26 mouse cellular contexts compared by ENCODE assay signal in the genomic region with DNA sequence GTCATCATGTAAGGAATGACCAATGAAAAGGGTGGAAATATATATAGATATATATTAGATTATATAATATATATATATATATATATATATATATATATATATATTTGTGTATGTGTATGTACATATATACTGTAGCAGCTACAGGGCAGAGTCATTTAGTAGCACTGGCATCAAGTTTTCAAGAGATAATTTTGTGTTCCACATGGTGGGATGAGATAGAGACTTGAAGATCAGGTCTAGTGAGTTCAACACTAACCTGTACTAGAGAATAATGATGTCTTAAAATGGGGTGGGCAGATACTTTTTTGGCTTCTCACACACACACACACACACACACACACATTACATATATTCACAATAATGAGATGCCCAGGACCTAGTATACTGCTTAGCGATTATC. TPM values are rescaled to one million over a fixed set of nuclear protein-coding genes. Genes with fewer than 3 reads are reported as not detected.
DNase-seq lines count a peak whose midpoint lies in the region; ATAC-seq and TF ChIP-seq lines count a peak whose summit lies in the region.
"Had no signal": no experiment of that assay in that cellular context is flagged by ENCODE, and none has a peak within 500 bp of the region (broad histone marks: within the 10 kb centered on the region; RNA-seq: fewer than 3 reads in every experiment).

No protein-coding gene starts in this region.

- H3K27me3 ChIP-seq in liver, embryonic 11.5 days (replicated peaks; ENCODE audit: control insufficient read depth, insufficient read depth, low read length): peaks cover 10% of the 10 kb centered on the region; the same call in 1 of the 2 replicates
- H3K27me3 ChIP-seq in liver, embryonic 14.5 days (ENCODE audit: control insufficient read depth, insufficient read depth, low read length): peaks cover 7% of the 10 kb centered on the region
- peaks cover 13% of the 10 kb centered on the region for H3K27me3 ChIP-seq in liver, embryonic 16.5 days (ENCODE audit: control insufficient read depth, insufficient read depth, low read depth, low read length)
- H3K27me3 ChIP-seq: CH12.LX had no signal

- no peak overlapping the region for H3K27ac ChIP-seq in liver, embryonic 11.5 days (ENCODE audit: low read depth, low read length)
- no peak overlapping the region for H3K27ac ChIP-seq in liver, embryonic 14.5 days
- no peak overlapping the region for H3K27ac ChIP-seq in liver, embryonic 16.5 days (ENCODE audit: low read length)
- H3K27ac ChIP-seq: embryonic facial prominence, embryonic 13.5 days; embryonic facial prominence, embryonic 15.5 days; forebrain, embryonic 13.5 days; forebrain, embryonic 15.5 days had no signal

- intact Hi-C loops in heart, postnatal 14 days (cut with DNase I): no loop called here

- no peaks in the 10 kb centered on the region; the same call in 1 of the 2 replicates for H3K4me1 ChIP-seq in liver, embryonic 11.5 days (replicated peaks; ENCODE audit: control insufficient read depth, insufficient read depth, low read length)
- peaks cover 14 to 21% of the 10 kb centered on the region in 2 experiments for H3K4me1 ChIP-seq in liver, embryonic 14.5 days (replicated peaks; ENCODE audit: control insufficient read depth in 2 of 2, insufficient read depth in 2 of 2, low read length in 1 of 2)
- peaks cover 22% of the 10 kb centered on the region for H3K4me1 ChIP-seq in liver, embryonic 16.5 days (ENCODE audit: control insufficient read depth, low read depth, low read length)

- DNase-seq in liver, embryonic 11.5 days (ENCODE audit: low spot score): no peak
- no peak for DNase-seq in liver
- no peak for DNase-seq in liver, embryonic 14.5 days (ENCODE audit: low read depth in 3 of 3, low spot score in 3 of 3)
- no peak for DNase-seq in heart, postnatal 14 days
- no peak for DNase-seq in frontal cortex, postnatal 10 days (ENCODE audit: low spot score in 2 of 2)
- DNase-seq in right cerebral cortex, adult 18-20 months: no peak
- DNase-seq: adrenal gland, adult 8-10 months; adrenal gland, postnatal 14 days; adrenal gland, postnatal 36 days; B cell, adult 2 months; cerebellum, adult 11-12 months; cerebellum, adult 8-10 months; cerebellum, adult 9-11 months; cerebellum, postnatal 14 days; cerebellum, postnatal 36 days; embryo, embryonic 11 days had no signal

- H3K9me3 ChIP-seq in liver, embryonic 11.5 days (ENCODE audit: control insufficient read depth, low read length): no peaks in the 10 kb centered on the region
- no peaks in the 10 kb centered on the region for H3K9me3 ChIP-seq in liver, embryonic 14.5 days (ENCODE audit: control insufficient read depth, low read length)
- H3K9me3 ChIP-seq in liver, embryonic 16.5 days (replicated peaks; ENCODE audit: control insufficient read depth, low read length): no peaks in the 10 kb centered on the region
- H3K9me3 ChIP-seq: embryonic facial prominence, embryonic 13.5 days; embryonic facial prominence, embryonic 15.5 days; forebrain, embryonic 13.5 days; forebrain, embryonic 15.5 days had no signal

- TF ChIP-seq EP300 in liver, embryonic 14.5 days (IDR thresholded peaks at IDR 0.05; ENCODE audit: low read depth): peak; percentile 63

- H3K4me2 ChIP-seq in liver, embryonic 11.5 days: no peak overlapping the region
- H3K4me2 ChIP-seq in liver, embryonic 14.5 days (ENCODE audit: low read depth): peak overlapping the region; percentile 84
- H3K4me2 ChIP-seq in liver, embryonic 16.5 days (ENCODE audit: low read depth, low read length): peak overlapping the region; percentile 83

- H3K9ac ChIP-seq in liver, embryonic 11.5 days (ENCODE audit: low read depth, low read length): no peak overlapping the region
- no peak overlapping the region for H3K9ac ChIP-seq in liver, embryonic 14.5 days (replicated peaks)
- H3K9ac ChIP-seq in liver, embryonic 16.5 days (ENCODE audit: low read depth, low read length): no peak overlapping the region
- H3K9ac ChIP-seq: embryonic facial prominence, embryonic 15.5 days had no signal

- H3K4me3 ChIP-seq in liver, embryonic 11.5 days (ENCODE audit: low read depth, low read length): no peak overlapping the region
- H3K4me3 ChIP-seq in liver, embryonic 14.5 days (ENCODE audit: insufficient read depth in 1 of 2, low read depth in 2 of 2, low read length in 2 of 2): no peak overlapping the region
- no peak overlapping the region for H3K4me3 ChIP-seq in liver, embryonic 16.5 days (ENCODE audit: low read depth, low read length)

- 86% methylated on average over 1 of the region's 1 CpGs for WGBS in liver, embryonic 11.5 days
- 79% methylated on average over 1 of the region's 1 CpGs for WGBS in liver, embryonic 14.5 days (ENCODE audit: insufficient replicate concordance)
- WGBS in liver, embryonic 16.5 days (ENCODE audit: insufficient replicate concordance): 92% methylated on average over 1 of the region's 1 CpGs

- no peak for TF ChIP-seq CTCF in liver, embryonic 14.5 days (IDR thresholded peaks at IDR 0.05; ENCODE audit: low read depth)

- ATAC-seq in liver, embryonic 11.5 days (replicated peaks; ENCODE audit: low FRiP score): peak; percentile 22; the same call in 1 of the 2 replicates
- peak; percentile 19; the same call in 1 of the 2 replicates for ATAC-seq in liver, embryonic 14.5 days (ENCODE audit: insufficient read depth)
- ATAC-seq in liver, embryonic 16.5 days (ENCODE audit: low read depth): peak; percentile 30
- ATAC-seq: activated CD4-positive, CD25-positive, alpha-beta regulatory T cell, adult 4 months; CD4-positive, CD25-positive, alpha-beta regulatory T cell, adult 4 months had no signal

- no peaks in the 10 kb centered on the region for H3K36me3 ChIP-seq in liver, embryonic 11.5 days (ENCODE audit: control insufficient read depth, insufficient read depth, low read length)
- no peaks in the 10 kb centered on the region for H3K36me3 ChIP-seq in liver, embryonic 14.5 days (replicated peaks; ENCODE audit: control insufficient read depth, insufficient read depth, low read depth)
- no peaks in the 10 kb centered on the region for H3K36me3 ChIP-seq in liver, embryonic 16.5 days (ENCODE audit: control insufficient read depth, insufficient read depth)
- H3K36me3 ChIP-seq: embryonic facial prominence, embryonic 13.5 days; embryonic facial prominence, embryonic 15.5 days; forebrain, embryonic 15.5 days; G1E had no signal

RNA-seq across cellular contexts. Expression of gene Cntn3, which starts 7.7 kb away (rescaled TPM):
- polyA plus RNA-seq in liver, embryonic 11.5 days (2014; fragmentation: Nextera tagmentation; extraction: Ambion mirVana): 0.74 and 0.78 TPM in 2 replicates
- 0.48 and 0.70 TPM in 2 replicates for polyA plus RNA-seq in liver, embryonic 14.5 days (2012; rRNA removed)
- 1.1 and 1.3 TPM in 2 replicates for polyA plus RNA-seq in liver, embryonic 14.5 days (2014; fragmentation: Nextera tagmentation; extraction: Ambion mirVana)
- polyA plus RNA-seq in liver, embryonic 16.5 days (2015; fragmentation: Nextera tagmentation; extraction: Ambion mirVana): 0.74 and 0.97 TPM in 2 replicates
- total RNA-seq in heart, postnatal 14 days (2021): under 1 TPM in 1 of 2 experiments, not detected in 1; 0.05 TPM
- total RNA-seq: CH12.LX; common myeloid progenitor, adult 5-6 weeks; G1E had no signal
- polyA plus RNA-seq: activated CD4-positive, CD25-positive, alpha-beta regulatory T cell, adult 4 months; CD4-positive, CD25-positive, alpha-beta regulatory T cell, adult 4 months; G1E had no signal
